Mouse (Mus musculus) forebrain, postnatal 0 days (tissue): ENCODE data around the gene Crybb2. TPM values are rescaled to one million over a fixed set of nuclear protein-coding genes. Genes with fewer than 3 reads are reported as not detected.
A peak's percentile ranks its signal among the peaks of the same experiment; 100 is the strongest.

Source experiments
- ATAC-seq: fragments of 200-750 bp; cut with Nextera tagmentation; 2 replicates; pipeline ENCODE4 v1.8.0; 2017; ENCODE audit warnings: mild to moderate bottlenecking, moderate library complexity
- DNase-seq: peaks from one replicate; pipeline ENCODE4 v3.0.0-alpha.2; 2015
- H3K27ac ChIP-seq: fragments of 300-500 bp; sonication (generic); 2 replicates; pipeline ENCODE4 v1.5.1; 2014; ENCODE audit warnings: low read depth, mild to moderate bottlenecking, antibody characterized with exemption, low read length, moderate library complexity, mixed read lengths
- H3K27me3 ChIP-seq: fragments of 300-500 bp; sonication (generic); 2 replicates; pipeline ENCODE4 v1.6.1; 2014; ENCODE audit warnings: mild to moderate bottlenecking, low read length, mixed read lengths; ENCODE audit not compliant: insufficient read depth
- H3K36me3 ChIP-seq: fragments of 300-500 bp; sonication (generic); 2 replicates; pipeline ENCODE4 v1.6.1; 2014; ENCODE audit warnings: mild to moderate bottlenecking, moderate library complexity; ENCODE audit not compliant: insufficient read depth
- H3K4me1 ChIP-seq: fragments of 300-500 bp; sonication (generic); 2 replicates; pipeline ENCODE4 v1.6.1; 2014; ENCODE audit warnings: antibody characterized with exemption; ENCODE audit not compliant: insufficient read depth
- H3K4me2 ChIP-seq: fragments of 300-500 bp; sonication (generic); 2 replicates; pipeline ENCODE4 v1.6.1; 2014; ENCODE audit warnings: low read depth, mild to moderate bottlenecking, moderate library complexity
- H3K4me3 ChIP-seq: fragments of 300-500 bp; sonication (generic); 2 replicates; pipeline ENCODE4 v1.5.1; 2014; ENCODE audit warnings: low read depth, low read length, mixed read lengths
- H3K9ac ChIP-seq: fragments of 300-500 bp; sonication (generic); 2 replicates; pipeline ENCODE4 v1.6.1; 2014; ENCODE audit warnings: mild to moderate bottlenecking
- H3K9me3 ChIP-seq: fragments of 300-500 bp; sonication (generic); 2 replicates; pipeline ENCODE4 v1.6.1; 2016; ENCODE audit warnings: low read length
- CTCF ChIP-seq: sonication (generic); IDR thresholded peaks from 2 replicates; pipeline ENCODE4 v1.5.1; 2016; ENCODE audit warnings: antibody characterized with exemption, control low read depth, low read depth
- WGBS: fragments of 180-500 bp; shearing (Covaris S2); extraction: QIAGEN DNeasy Blood & Tissue Kit; methylation state at CpG from one replicate; pipeline ENCODE4 v1.1.7; 2014; 5-methylcytosine and 5-hydroxymethylcytosine counted together
- polyA plus RNA-seq: library from polyadenylated mRNA; unstranded; fragments of >200 nt; fragmentation: Nextera tagmentation; extraction: Ambion mirVana; gene quantifications from 2 replicates; pipeline ENCODE4 v1.2.1, GENCODE M21; 2015
- total RNA-seq: library from RNA; depleted of rRNA; stranded (reverse); fragments of >200 nt; gene quantifications from 2 replicates; pipeline ENCODE4 v1.2.3, GENCODE M21; 2014

Gene Crybb2
- total and polyA plus RNA-seq, 2 experiments from 2014 or later = not detected

- TF ChIP-seq CTCF = no peak
- H3K9ac ChIP-seq = no peak overlapping the region
- no peak for DNase-seq
- H3K4me3 ChIP-seq = no peak overlapping the region
- H3K9me3 ChIP-seq = no peaks in the 10 kb centered on the region
- no peaks in the 10 kb centered on the region; the same call in 1 of the 2 replicates for H3K36me3 ChIP-seq
- no peaks in the 10 kb centered on the region for H3K27me3 ChIP-seq
- H3K4me2 ChIP-seq = no peak overlapping the region
- no peak overlapping the region for H3K27ac ChIP-seq
- 0 out of 2 replicates have a peak, but pooled peaks cover 3% of the 10 kb centered on the region for H3K4me1 ChIP-seq
- no peak for ATAC-seq
- WGBS = 94% methylated on average over 11 of the region's 11 CpGs
Measured at GRCm38 (mm10) chr5:113090750-113091149, 20.8 kb upstream of the Crybb2 start.

DNA sequence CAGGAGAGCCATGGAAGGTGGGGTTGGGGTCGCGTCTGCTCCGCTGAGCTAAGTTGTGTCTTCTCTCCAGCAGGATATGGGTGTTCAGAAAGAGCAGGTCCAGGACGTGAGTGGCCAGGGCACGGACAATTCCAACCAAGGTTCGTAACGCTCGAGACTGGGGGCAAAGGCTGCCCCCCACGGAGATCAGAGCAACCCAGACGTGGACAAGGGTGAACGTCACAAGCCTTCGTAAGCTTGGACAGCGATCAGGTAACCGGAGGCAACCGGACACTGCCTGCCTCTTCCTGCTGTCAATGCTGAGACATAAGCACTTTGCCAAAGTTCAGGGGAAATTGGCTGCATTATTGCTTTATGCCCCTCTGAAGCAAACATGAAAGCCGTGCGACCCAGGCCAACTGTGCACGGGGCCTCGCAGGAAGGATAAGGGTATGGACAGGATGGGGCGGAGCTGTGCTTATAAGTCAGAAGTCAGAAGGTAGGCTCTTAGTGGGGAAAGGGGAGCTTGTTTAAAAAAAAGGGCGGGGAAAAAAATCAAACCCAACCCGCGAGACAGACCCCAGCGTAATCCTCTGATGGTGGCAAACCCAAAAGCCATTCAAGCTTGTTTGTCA, 20.3 kb upstream of the Crybb2 start:
- no peak overlapping the region for H3K27ac ChIP-seq
- no peaks in the 10 kb centered on the region for H3K27me3 ChIP-seq
- no peak overlapping the region for H3K4me3 ChIP-seq
- no peak for ATAC-seq
- no peaks in the 10 kb centered on the region for H3K9me3 ChIP-seq
- DNase-seq = no peak
- TF ChIP-seq CTCF = no peak
- no peak overlapping the region for H3K4me2 ChIP-seq
- 91% methylated on average over 24 of the region's 24 CpGs for WGBS
- H3K4me1 ChIP-seq = 0 out of 2 replicates have a peak, but pooled peaks cover 3% of the 10 kb centered on the region
- H3K36me3 ChIP-seq = no peaks in the 10 kb centered on the region
- H3K9ac ChIP-seq = no peak overlapping the region

GRCm38 (mm10) chr5:113087465-113087864, 17.5 kb upstream of the Crybb2 start:
- H3K27ac ChIP-seq = no peak overlapping the region
- TF ChIP-seq CTCF = no peak
- no peak overlapping the region for H3K4me3 ChIP-seq
- no peaks in the 10 kb centered on the region for H3K9me3 ChIP-seq
- WGBS = 88% methylated on average over 2 of the region's 2 CpGs
- 0 out of 2 replicates have a peak, but pooled peaks cover 3% of the 10 kb centered on the region for H3K4me1 ChIP-seq
- no peak for DNase-seq
- H3K27me3 ChIP-seq = no peaks in the 10 kb centered on the region
- no peaks in the 10 kb centered on the region for H3K36me3 ChIP-seq
- no peak overlapping the region for H3K4me2 ChIP-seq
- no peak overlapping the region for H3K9ac ChIP-seq
- no peak for ATAC-seq

GRCm38 (mm10) chr5:113086990-113087389, 17.1 kb upstream of the Crybb2 start:
- TF ChIP-seq CTCF = no peak
- Histone ChIP-seq H3K4me2 (no peak overlapping the region), H3K9me3 (no peaks in the 10 kb centered on the region), H3K4me1 (0 out of 2 replicates have a peak, but pooled peaks cover 3% of the 10 kb centered on the region), H3K36me3 (no peaks in the 10 kb centered on the region), H3K27me3 (no peaks in the 10 kb centered on the region), H3K27ac (peak overlapping the region; percentile 51), H3K9ac (no peak overlapping the region), H3K4me3 (no peak overlapping the region)
- ATAC-seq = no peak
- WGBS = 66% methylated on average over 4 of the region's 4 CpGs
- DNase-seq = no peak

GRCm38 (mm10) chr5:113086439-113086838, 16.5 kb upstream of the Crybb2 start:
- 0 out of 2 replicates have a peak, but pooled peaks cover 3% of the 10 kb centered on the region for H3K4me1 ChIP-seq
- no peaks in the 10 kb centered on the region for H3K36me3 ChIP-seq
- WGBS = 49% methylated on average over 12 of the region's 12 CpGs
- ATAC-seq = no peak
- no peak overlapping the region for H3K4me3 ChIP-seq
- H3K27ac ChIP-seq = peak overlapping the region; percentile 51
- peak; percentile 68 for DNase-seq
- no peak overlapping the region for H3K4me2 ChIP-seq
- no peaks in the 10 kb centered on the region for H3K27me3 ChIP-seq
- H3K9ac ChIP-seq = no peak overlapping the region
- TF ChIP-seq CTCF = no peak
- H3K9me3 ChIP-seq = no peaks in the 10 kb centered on the region

DNA sequence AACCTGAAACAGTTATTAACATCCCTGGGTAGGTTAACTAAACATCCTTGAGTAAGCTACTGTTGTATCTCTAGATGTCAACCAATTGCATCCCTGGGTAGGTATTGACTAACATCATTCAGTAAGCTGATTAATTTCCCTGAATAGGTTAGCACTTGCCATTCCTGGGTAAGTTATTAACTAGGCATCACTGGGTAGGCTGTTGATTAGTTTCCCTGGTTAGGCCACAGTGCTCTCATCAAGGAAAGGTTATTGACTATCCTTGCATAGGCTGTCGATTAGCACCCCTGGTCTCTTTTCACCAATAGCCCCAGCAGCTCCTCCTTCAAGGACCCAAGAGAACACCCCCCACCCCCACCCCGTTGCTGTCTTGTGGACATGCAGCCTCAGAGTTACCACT, 16.0 kb upstream of the Crybb2 start:
- Histone ChIP-seq H3K4me3 (no peak overlapping the region), H3K9me3 (no peaks in the 10 kb centered on the region), H3K27me3 (no peaks in the 10 kb centered on the region), H3K4me2 (no peak overlapping the region), H3K9ac (no peak overlapping the region), H3K4me1 (0 out of 2 replicates have a peak, but pooled peaks cover 3% of the 10 kb centered on the region), H3K27ac (no peak overlapping the region), H3K36me3 (no peaks in the 10 kb centered on the region)
- WGBS = 62% methylated on average over 2 of the region's 2 CpGs
- no peak for DNase-seq
- no peak for TF ChIP-seq CTCF
- no peak for ATAC-seq

DNA sequence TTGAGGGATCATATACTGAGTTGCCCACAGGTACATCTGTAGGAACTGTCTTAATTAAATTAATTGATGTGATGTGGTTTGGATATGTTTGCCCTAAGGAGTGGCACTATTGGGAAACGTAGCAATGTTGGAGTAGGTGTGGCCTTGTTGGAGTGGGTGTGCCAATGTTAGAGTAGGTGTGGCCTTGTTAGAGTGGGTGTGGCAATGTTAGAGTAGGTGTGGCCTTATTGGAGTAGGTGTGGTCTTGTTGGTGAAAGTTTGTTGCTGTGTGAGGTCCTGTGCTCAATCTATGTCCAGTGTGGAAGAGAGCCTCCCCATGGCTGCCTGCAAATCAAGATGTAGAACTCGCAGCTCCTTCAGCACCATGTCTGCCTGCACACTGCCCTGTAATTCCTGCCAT, 14.4 kb upstream of the Crybb2 start:
- Histone ChIP-seq H3K27ac (no peak overlapping the region), H3K4me1 (0 out of 2 replicates have a peak, but pooled peaks cover 3% of the 10 kb centered on the region), H3K4me2 (no peak overlapping the region), H3K4me3 (no peak overlapping the region), H3K36me3 (no peaks in the 10 kb centered on the region), H3K9ac (no peak overlapping the region), H3K9me3 (no peaks in the 10 kb centered on the region), H3K27me3 (no peaks in the 10 kb centered on the region)
- ATAC-seq (no peak), DNase-seq (no peak)
- TF ChIP-seq CTCF = no peak
- WGBS = 86% methylated on average over 2 of the region's 2 CpGs
